Mouse (Mus musculus) adrenal gland, adult (tissue): Measurements from ENCODE around the gene Lca5l.

ENCODE experiments used
- DNase-seq, 2 experiments: peaks; one replicate each; pipeline ENCODE4 v3.0.0; 2022 to 2023; ENCODE audit warnings: low spot score in 1 of 2; ENCODE audit not compliant: inconsistent age in 2 of 2

The Lca5l gene

GRCm38 (mm10) chr16:96168837-96169236 lies 23.2 kb downstream of the Lca5l start:
- no peak for DNase-seq

- DNase-seq: no peak
These were observed 26.3 kb downstream of the Lca5l start for GRCm38 (mm10) chr16:96165723-96166264.

- no peak for DNase-seq
These were observed 30.7 kb downstream of the Lca5l start for GRCm38 (mm10) chr16:96161336-96161735.

- no peak for DNase-seq
These were observed 31.1 kb downstream of the Lca5l start for GRCm38 (mm10) chr16:96160927-96161326.

- no peak for DNase-seq
These were observed 32.2 kb downstream of the Lca5l start for GRCm38 (mm10) chr16:96159794-96160346.

GRCm38 (mm10) chr16:96159091-96159731 lies 32.9 kb downstream of the Lca5l start:
- DNase-seq: peak; percentile 75 to 89

GRCm38 (mm10) chr16:96158511-96159080 lies 33.5 kb downstream of the Lca5l start:
- peak; percentile 52 to 79 for DNase-seq

GRCm38 (mm10) chr16:96157171-96157570 lies 34.9 kb downstream of the Lca5l start:
- DNase-seq: no peak

GRCm38 (mm10) chr16:96156019-96156418 lies 36.1 kb downstream of the Lca5l start:
- no peak for DNase-seq

GRCm38 (mm10) chr16:96154476-96154875 lies 37.6 kb downstream of the Lca5l start:
- DNase-seq: no peak

GRCm38 (mm10) chr16:96151551-96151950 lies 40.5 kb downstream of the Lca5l start:
- peak; percentile 80 to 90 for DNase-seq

GRCm38 (mm10) chr16:96150995-96151394 lies 41.1 kb downstream of the Lca5l start:
- DNase-seq: peak; percentile 91 to 93

GRCm38 (mm10) chr16:96149311-96149710 lies 42.8 kb downstream of the Lca5l start:
- DNase-seq: no peak

- DNase-seq: peak; percentile 41 to 75
These were observed 43.2 kb downstream of the Lca5l start for GRCm38 (mm10) chr16:96148834-96149233.

GRCm38 (mm10) chr16:96145814-96146213 lies 46.3 kb downstream of the Lca5l start:
- DNase-seq: no peak

- peak; percentile 100 for DNase-seq
These were observed 46.8 kb downstream of the Lca5l start, which contains the start of gene Wrb for GRCm38 (mm10) chr16:96145110-96145800. Gene Wrb (plus strand): TSS chr16:96145407.

- peak in 1 of 2 experiments; percentile 32 for DNase-seq
These were observed 47.3 kb downstream of the Lca5l start for GRCm38 (mm10) chr16:96144748-96145109.

- DNase-seq: no peak
These were observed 63.6 kb downstream of the Lca5l start for GRCm38 (mm10) chr16:96128466-96128865.

- peak; percentile 98 to 99 for DNase-seq
These were observed 64.3 kb downstream of the Lca5l start, which contains the start of gene Hmgn1 for GRCm38 (mm10) chr16:96127657-96128344. Gene Hmgn1 (minus strand): TSS chr16:96127729.

- no peak for DNase-seq
These were observed 64.8 kb downstream of the Lca5l start for GRCm38 (mm10) chr16:96127288-96127656.

- DNase-seq: peak; percentile 54 to 79
These were observed 65.3 kb downstream of the Lca5l start for GRCm38 (mm10) chr16:96126684-96127171.
